Mouse (Mus musculus) hindbrain, embryonic 16.5 days (tissue): ENCODE measurements around the gene Hnrnpab. TPM values are rescaled to one million over a fixed set of nuclear protein-coding genes. Genes with fewer than 3 reads are reported as not detected.
A peak's percentile ranks its signal among the peaks of the same experiment; 100 is the strongest.

Source experiments
- ATAC-seq: fragments of 200-750 bp; cut with Nextera tagmentation; 2 replicates; pipeline ENCODE4 v1.8.0; 2017; ENCODE audit warnings: moderate TSS enrichment, moderate library complexity
- H3K27ac ChIP-seq: fragments of 300-500 bp; sonication (generic); 2 replicates; pipeline ENCODE4 v1.5.1; 2014; ENCODE audit warnings: low read depth, mild to moderate bottlenecking, control low read depth, low read length, moderate library complexity
- H3K27me3 ChIP-seq: fragments of 300-500 bp; sonication (generic); replicated peaks from 2 replicates; pipeline ENCODE4 v1.6.1; 2014; ENCODE audit warnings: low read length; ENCODE audit not compliant: control insufficient read depth, insufficient read depth
- H3K36me3 ChIP-seq: fragments of 300-500 bp; sonication (generic); 2 replicates; pipeline ENCODE4 v1.6.1; 2014; ENCODE audit warnings: mild to moderate bottlenecking, low read length, moderate library complexity, mixed read lengths; ENCODE audit not compliant: control insufficient read depth, insufficient read depth
- H3K4me1 ChIP-seq: fragments of 300-500 bp; sonication (generic); 2 replicates; pipeline ENCODE4 v1.6.1; 2014; ENCODE audit warnings: low read depth, low read length; ENCODE audit not compliant: control insufficient read depth, insufficient read depth
- H3K4me2 ChIP-seq: fragments of 300-500 bp; sonication (generic); 2 replicates; pipeline ENCODE4 v1.6.1; 2014; ENCODE audit warnings: mild to moderate bottlenecking, low read length, control low read depth, moderate library complexity
- H3K4me3 ChIP-seq: fragments of 300-500 bp; sonication (generic); 2 replicates; pipeline ENCODE4 v1.5.1; 2014; ENCODE audit warnings: mild to moderate bottlenecking, low read length, control low read depth, moderate library complexity
- H3K9ac ChIP-seq: fragments of 300-500 bp; sonication (generic); 2 replicates; pipeline ENCODE4 v1.6.1; 2014; ENCODE audit warnings: low read depth, mild to moderate bottlenecking, control low read depth, low read length, moderate library complexity
- H3K9me3 ChIP-seq: fragments of 300-500 bp; sonication (generic); 2 replicates; pipeline ENCODE4 v1.6.1; 2014; ENCODE audit warnings: mild to moderate bottlenecking, low read length, moderate library complexity; ENCODE audit not compliant: control insufficient read depth
- WGBS: fragments of 180-500 bp; shearing (Covaris S2); extraction: QIAGEN DNeasy Blood & Tissue Kit; methylation state at CpG from one replicate; pipeline ENCODE4 v1.1.7; 2014; 5-methylcytosine and 5-hydroxymethylcytosine counted together
- polyA plus RNA-seq: library from polyadenylated mRNA; unstranded; fragments of >200 nt; fragmentation: Nextera tagmentation; extraction: Ambion mirVana; gene quantifications from 2 replicates; pipeline ENCODE4 v1.2.1, GENCODE M21; 2015

The Hnrnpab gene
- polyA plus RNA-seq, 1 experiment from 2014 or later: 221 TPM

- no peaks in the 10 kb centered on the region for H3K9me3 ChIP-seq
- no peak overlapping the region for H3K27ac ChIP-seq
- H3K36me3 ChIP-seq: peaks cover 7% of the 10 kb centered on the region; the same call in 1 of the 2 replicates
- H3K4me1 ChIP-seq: peaks cover 13% of the 10 kb centered on the region
- H3K4me3 ChIP-seq: no peak overlapping the region
- no peak overlapping the region for H3K4me2 ChIP-seq
- H3K27me3 ChIP-seq: no peaks in the 10 kb centered on the region
- no peak for ATAC-seq
- H3K9ac ChIP-seq: no peak overlapping the region
- 93% methylated on average over 13 of the region's 13 CpGs for WGBS
Observed at GRCm38 (mm10) chr11:51586411-51586810, 20.2 kb downstream of the Hnrnpab start.

DNA sequence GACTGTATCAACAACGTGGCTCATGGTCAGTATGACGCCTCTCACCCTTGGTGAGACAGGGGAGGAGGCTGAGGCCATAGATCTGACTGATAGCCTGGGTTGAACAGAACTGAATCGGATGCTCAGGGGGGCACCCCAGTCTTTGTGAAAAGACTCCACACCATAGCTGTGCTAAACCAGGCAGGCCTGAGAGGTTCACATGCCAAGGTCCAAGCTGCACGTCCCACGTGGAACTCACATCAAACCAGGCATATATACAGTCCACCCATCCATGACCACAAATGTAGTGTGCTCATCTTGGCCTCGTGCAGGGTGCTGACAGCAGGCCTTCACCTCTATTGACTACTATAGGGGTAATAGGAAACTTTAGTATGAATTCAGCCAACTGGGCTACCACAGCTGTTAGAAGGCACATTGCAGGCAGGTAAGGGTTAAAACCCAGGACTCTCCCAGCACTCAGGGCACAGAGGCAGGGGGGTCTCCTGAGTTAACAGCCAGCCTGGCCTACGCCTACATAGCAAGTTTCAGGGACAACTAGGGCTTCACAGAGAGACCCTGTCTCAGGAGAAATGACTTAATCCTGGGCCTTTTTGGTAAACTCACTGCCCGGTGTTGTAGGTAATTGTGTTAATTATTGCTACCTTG lies 20.9 kb downstream of the Hnrnpab start:
- 61% methylated on average over 8 of the region's 8 CpGs for WGBS
- Histone ChIP-seq H3K9me3 (no peaks in the 10 kb centered on the region), H3K27ac (no peak overlapping the region), H3K27me3 (no peaks in the 10 kb centered on the region), H3K4me2 (peak overlapping the region; percentile 78), H3K4me3 (no peak overlapping the region), H3K9ac (peak overlapping the region; percentile 72; the same call in 1 of the 2 replicates), H3K4me1 (peaks cover 13% of the 10 kb centered on the region), H3K36me3 (peaks cover 7% of the 10 kb centered on the region; the same call in 1 of the 2 replicates)
- ATAC-seq: 0 out of 2 replicates have a peak, but pooled peaks have one; percentile 3

DNA sequence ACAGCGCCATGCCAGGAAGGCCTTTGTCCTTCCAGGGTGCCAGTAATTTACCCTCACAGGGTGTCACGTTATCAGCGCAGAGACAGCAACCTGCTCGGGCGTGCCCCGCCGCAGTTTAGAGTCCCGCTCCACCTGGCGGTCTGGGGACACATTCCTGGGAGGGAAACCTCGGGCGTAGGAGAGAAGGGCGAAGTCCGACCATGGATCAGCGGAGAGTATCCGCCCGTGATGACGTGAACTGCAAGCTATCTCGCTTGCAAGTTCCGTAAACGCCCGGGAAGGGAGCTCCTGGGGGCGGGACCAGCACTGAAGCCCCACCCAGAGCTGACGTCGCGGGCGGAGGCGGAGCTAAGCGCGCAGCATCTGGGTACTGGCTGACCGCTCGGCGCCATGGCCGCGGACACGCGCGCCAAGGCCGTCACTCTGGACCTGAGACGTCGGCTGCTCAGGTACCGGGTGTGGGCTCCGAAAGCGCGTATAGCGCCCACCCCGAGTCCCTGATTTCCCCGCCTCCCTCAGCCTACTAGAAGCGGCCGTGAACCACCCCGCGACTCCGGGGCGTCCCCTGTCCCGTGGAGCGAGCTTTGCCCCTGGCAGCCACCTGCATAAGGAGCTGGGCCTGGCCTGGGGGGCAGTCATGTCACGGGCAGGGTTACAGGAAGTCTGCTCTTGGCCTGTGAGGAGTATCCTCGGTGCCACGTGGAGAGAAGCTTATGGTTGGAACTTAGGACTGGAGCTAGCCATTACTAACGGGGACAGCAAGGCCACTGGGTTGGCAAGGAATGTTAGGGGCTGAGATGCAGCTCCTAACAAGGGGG lies 22.0 kb downstream of the Hnrnpab start, which contains the start of gene Phykpl:
Gene Phykpl, plus strand, starts transcription at position 327 of the 818 bp plus-strand sequence.
- under 1% methylated on average over 51 of the region's 59 CpGs for WGBS
- ATAC-seq: peak; percentile 95
- Histone ChIP-seq H3K36me3 (peaks cover 7% of the 10 kb centered on the region; the same call in 1 of the 2 replicates), H3K4me2 (peak within 1 kb of the TSS; percentile 78), H3K27me3 (no peaks in the 10 kb centered on the region), H3K27ac (peak within 1 kb of the TSS; percentile 90), H3K4me3 (peak within 1 kb of the TSS; percentile 70), H3K9me3 (no peaks in the 10 kb centered on the region), H3K9ac (peak within 1 kb of the TSS; percentile 72), H3K4me1 (peaks cover 13% of the 10 kb centered on the region)

- peak overlapping the region; percentile 70 for H3K4me3 ChIP-seq
- peak overlapping the region; percentile 90 for H3K27ac ChIP-seq
- H3K27me3 ChIP-seq: no peaks in the 10 kb centered on the region
- H3K36me3 ChIP-seq: peaks cover 6% of the 10 kb centered on the region; the same call in 1 of the 2 replicates
- whole genome bisulfite sequencing: 5% methylated on average over 9 of the region's 9 CpGs
- peak overlapping the region; percentile 72 for H3K9ac ChIP-seq
- H3K4me2 ChIP-seq: peak overlapping the region; percentile 78
- peaks cover 13% of the 10 kb centered on the region for H3K4me1 ChIP-seq
- no peaks in the 10 kb centered on the region for H3K9me3 ChIP-seq
- ATAC-seq: peak; percentile 40
Observed at GRCm38 (mm10) chr11:51584057-51584430, 22.6 kb downstream of the Hnrnpab start.

- H3K36me3 ChIP-seq: 0 out of 2 replicates have a peak, but pooled peaks cover 2% of the 10 kb centered on the region
- no peaks in the 10 kb centered on the region for H3K9me3 ChIP-seq
- H3K4me1 ChIP-seq: peaks cover 13% of the 10 kb centered on the region
- no peaks in the 10 kb centered on the region for H3K27me3 ChIP-seq
- H3K9ac ChIP-seq: no peak overlapping the region
- ATAC-seq: no peak
- 25% methylated on average over 8 of the region's 8 CpGs for WGBS
- no peak overlapping the region for H3K4me3 ChIP-seq
- no peak overlapping the region for H3K4me2 ChIP-seq
- no peak overlapping the region for H3K27ac ChIP-seq
Observed at GRCm38 (mm10) chr11:51582713-51583112, 23.9 kb downstream of the Hnrnpab start.

GRCm38 (mm10) chr11:51579024-51579423 lies 27.6 kb downstream of the Hnrnpab start:
- Histone ChIP-seq H3K4me1 (peaks cover 3% of the 10 kb centered on the region), H3K27me3 (no peaks in the 10 kb centered on the region), H3K9me3 (no peaks in the 10 kb centered on the region), H3K36me3 (no peaks in the 10 kb centered on the region), H3K9ac (no peak overlapping the region), H3K27ac (no peak overlapping the region), H3K4me2 (no peak overlapping the region), H3K4me3 (no peak overlapping the region)
- no peak for ATAC-seq
- 68% methylated on average over 4 of the region's 4 CpGs for WGBS

GRCm38 (mm10) chr11:51577587-51577986 lies 29.1 kb downstream of the Hnrnpab start:
- no peak overlapping the region for H3K4me3 ChIP-seq
- no peaks in the 10 kb centered on the region for H3K27me3 ChIP-seq
- H3K9me3 ChIP-seq: no peaks in the 10 kb centered on the region
- no peaks in the 10 kb centered on the region for H3K4me1 ChIP-seq
- no peak overlapping the region for H3K9ac ChIP-seq
- H3K27ac ChIP-seq: no peak overlapping the region
- H3K36me3 ChIP-seq: no peaks in the 10 kb centered on the region
- no peak overlapping the region for H3K4me2 ChIP-seq
- 83% methylated on average over 7 of the region's 7 CpGs for WGBS
- ATAC-seq: no peak

DNA sequence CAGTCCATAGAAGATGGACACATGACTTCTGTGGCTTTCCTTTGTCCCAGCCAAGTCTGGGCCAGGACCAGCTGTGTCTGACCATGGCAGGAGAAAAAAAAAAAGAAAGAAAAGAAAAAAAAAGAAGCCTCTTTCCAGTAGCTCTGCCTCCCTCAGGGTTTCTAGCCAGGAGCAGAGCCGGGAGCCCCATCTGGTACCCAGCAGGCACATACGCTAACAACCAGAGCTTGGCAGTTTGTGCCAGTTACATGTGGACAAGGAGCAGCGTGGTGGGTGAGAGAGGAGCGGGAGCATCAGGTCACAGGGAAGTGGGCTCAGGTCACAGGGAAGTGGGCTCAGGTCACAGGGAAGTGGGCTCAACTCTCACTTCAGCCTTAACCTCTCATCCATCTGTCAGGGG lies 30.2 kb downstream of the Hnrnpab start:
- H3K4me3 ChIP-seq: no peak overlapping the region
- no peaks in the 10 kb centered on the region for H3K27me3 ChIP-seq
- H3K4me2 ChIP-seq: no peak overlapping the region
- ATAC-seq: no peak
- H3K36me3 ChIP-seq: no peaks in the 10 kb centered on the region
- no peaks in the 10 kb centered on the region for H3K9me3 ChIP-seq
- H3K27ac ChIP-seq: no peak overlapping the region
- H3K4me1 ChIP-seq: no peaks in the 10 kb centered on the region
- no peak overlapping the region for H3K9ac ChIP-seq
- 58% methylated on average over 4 of the region's 4 CpGs for WGBS

- WGBS: 89% methylated on average over 4 of the region's 4 CpGs
- Histone ChIP-seq H3K4me3 (no peak overlapping the region), H3K9ac (no peak overlapping the region), H3K4me2 (no peak overlapping the region), H3K4me1 (no peaks in the 10 kb centered on the region), H3K27me3 (no peaks in the 10 kb centered on the region), H3K36me3 (no peaks in the 10 kb centered on the region), H3K9me3 (no peaks in the 10 kb centered on the region), H3K27ac (no peak overlapping the region)
- ATAC-seq: no peak
Observed at GRCm38 (mm10) chr11:51568801-51569200, 37.8 kb downstream of the Hnrnpab start.
